Mouse (Mus musculus): Measurements from ENCODE around the gene Slit1. TPM values are rescaled to one million over a fixed set of nuclear protein-coding genes. Genes with fewer than 3 reads are reported as not detected.

Slit1 gene
- polyA plus RNA-seq, 1 experiment from 2014 or later: 3.2 TPM

DNA sequence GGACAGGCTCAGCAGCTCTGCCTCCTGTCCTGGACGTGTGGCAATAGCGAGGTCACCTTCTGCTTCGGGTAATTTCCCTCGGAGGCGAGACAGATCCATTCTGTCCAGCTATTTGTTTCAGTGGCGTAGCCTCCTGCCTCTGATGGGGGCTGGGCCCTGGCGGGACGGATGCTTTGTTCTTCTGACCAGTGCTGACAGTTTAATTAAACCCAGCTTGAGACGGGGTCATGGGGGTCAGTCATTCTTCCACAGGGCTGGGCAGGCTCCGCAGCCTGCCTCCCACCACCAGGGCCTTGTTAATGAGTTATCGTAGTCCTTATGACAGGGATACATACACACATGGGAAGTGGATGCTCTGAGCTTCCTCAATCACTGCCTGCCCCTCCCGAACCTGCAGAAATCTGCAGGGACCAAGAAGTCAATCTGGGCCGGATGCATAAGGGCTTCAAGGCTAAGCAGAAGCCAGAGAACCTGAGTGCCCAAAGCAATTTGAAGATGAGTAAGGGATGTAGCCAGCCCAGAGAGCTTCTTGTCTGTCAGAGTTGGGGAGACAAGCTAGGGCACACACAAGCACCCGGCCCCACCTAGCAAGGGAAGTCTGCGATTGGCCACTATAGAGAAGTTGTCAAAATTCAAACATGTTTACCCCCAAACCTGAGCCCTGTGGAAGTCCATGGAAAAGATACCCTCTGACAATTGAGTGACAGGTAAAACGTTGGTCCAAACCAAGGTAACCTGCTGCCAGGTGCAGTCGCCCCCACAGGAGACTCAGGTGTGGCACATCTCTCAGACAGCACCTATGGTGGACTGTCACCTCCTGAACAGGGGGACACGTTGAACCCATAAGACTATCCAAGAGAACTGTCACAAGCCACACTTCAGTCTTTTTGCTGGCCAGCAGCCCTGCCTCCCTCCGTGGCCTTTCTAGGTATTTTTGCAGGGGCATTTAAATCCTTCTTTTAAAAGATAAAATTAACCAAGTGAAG lies 26.9 kb downstream of the Slit1 start:
- H3K4me1 ChIP-seq (replicated peaks; ENCODE audit: insufficient read depth, low read length): peaks cover 4% of the 10 kb centered on the region; the same call in 1 of the 2 replicates
- no peaks in the 10 kb centered on the region for H3K9me3 ChIP-seq (replicated peaks; ENCODE audit: low read length)
- no peak overlapping the region for H3K4me2 ChIP-seq (ENCODE audit: low read length)
- H3K27ac ChIP-seq: no peak overlapping the region
- peak; percentile 86 for DNase-seq (ENCODE audit: low spot score)
- no peak overlapping the region for H3K9ac ChIP-seq (ENCODE audit: low read depth, low read length)
- TF ChIP-seq CTCF (IDR thresholded peaks at IDR 0.05; ENCODE audit: low read depth): peak; percentile 2; the same call in 1 of the 2 replicates
- H3K36me3 ChIP-seq (ENCODE audit: insufficient read depth, low read length): no peaks in the 10 kb centered on the region
- 22% methylated on average over 19 of the region's 19 CpGs for whole genome bisulfite sequencing
- H3K4me3 ChIP-seq (replicated peaks; ENCODE audit: low read depth, low read length): no peak overlapping the region
- H3K27me3 ChIP-seq (ENCODE audit: insufficient read depth, low read length): no peaks in the 10 kb centered on the region
- peak; percentile 85 for ATAC-seq (replicated peaks; ENCODE audit: low FRiP score, low read depth)

- no peak overlapping the region for H3K9ac ChIP-seq (ENCODE audit: low read depth, low read length)
Observed at GRCm38 (mm10) chr19:41714431-41714917, 29.0 kb downstream of the Slit1 start.

DNA sequence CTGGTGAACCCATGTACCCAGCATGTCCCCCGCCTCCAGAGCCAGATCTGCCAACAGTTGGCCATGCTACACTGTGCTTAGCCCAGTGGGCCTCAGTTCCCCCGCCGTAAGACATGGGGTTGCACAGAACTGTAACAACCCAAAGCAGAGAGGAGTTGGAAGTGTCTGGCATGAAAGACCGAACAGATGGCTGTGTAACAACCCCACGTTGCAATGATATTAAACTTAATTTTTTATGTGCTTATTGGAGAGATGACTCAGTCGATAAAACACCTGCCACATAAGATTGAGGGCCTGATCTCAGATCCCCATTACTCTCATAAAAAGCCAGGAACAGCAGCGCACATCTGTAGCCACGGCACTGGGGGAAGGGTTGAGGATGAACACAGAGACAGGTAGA lies 30.6 kb downstream of the Slit1 start:
- DNase-seq (ENCODE audit: low spot score) (no peak), ATAC-seq (replicated peaks; ENCODE audit: low FRiP score, low read depth) (no peak)
- peaks cover 4% of the 10 kb centered on the region; the same call in 1 of the 2 replicates for H3K4me1 ChIP-seq (replicated peaks; ENCODE audit: insufficient read depth, low read length)
- H3K4me2 ChIP-seq (ENCODE audit: low read length): no peak overlapping the region
- no peak for TF ChIP-seq CTCF (IDR thresholded peaks at IDR 0.05; ENCODE audit: low read depth)
- H3K9ac ChIP-seq (ENCODE audit: low read depth, low read length): no peak overlapping the region
- H3K27ac ChIP-seq: no peak overlapping the region
- no peak overlapping the region for H3K4me3 ChIP-seq (replicated peaks; ENCODE audit: low read depth, low read length)
- H3K27me3 ChIP-seq (ENCODE audit: insufficient read depth, low read length): no peaks in the 10 kb centered on the region
- 84% methylated on average over 8 of the region's 8 CpGs for WGBS
- no peaks in the 10 kb centered on the region for H3K9me3 ChIP-seq (replicated peaks; ENCODE audit: low read length)
- H3K36me3 ChIP-seq (ENCODE audit: insufficient read depth, low read length): no peaks in the 10 kb centered on the region

More at GRCm38 (mm10) chr19:41714431-41714917, 29.0 kb downstream of the Slit1 start:
- Histone ChIP-seq H3K27me3 (ENCODE audit: insufficient read depth, low read length) (no peaks in the 10 kb centered on the region), H3K36me3 (ENCODE audit: insufficient read depth, low read length) (no peaks in the 10 kb centered on the region), H3K27ac (no peak overlapping the region), H3K4me3 (replicated peaks; ENCODE audit: low read depth, low read length) (no peak overlapping the region), H3K4me1 (replicated peaks; ENCODE audit: insufficient read depth, low read length) (peaks cover 4% of the 10 kb centered on the region; the same call in 1 of the 2 replicates), H3K9me3 (replicated peaks; ENCODE audit: low read length) (no peaks in the 10 kb centered on the region), H3K4me2 (ENCODE audit: low read length) (no peak overlapping the region)
- TF ChIP-seq CTCF (IDR thresholded peaks at IDR 0.05; ENCODE audit: low read depth): no peak
- no peak for ATAC-seq (replicated peaks; ENCODE audit: low FRiP score, low read depth)
- 60% methylated on average over 9 of the region's 9 CpGs for WGBS
- DNase-seq (ENCODE audit: low spot score): no peak

GRCm38 (mm10) chr19:41711665-41712064 lies 31.8 kb downstream of the Slit1 start:
- no peak overlapping the region for H3K9ac ChIP-seq (ENCODE audit: low read depth, low read length)
- no peaks in the 10 kb centered on the region for H3K36me3 ChIP-seq (ENCODE audit: insufficient read depth, low read length)
- no peaks in the 10 kb centered on the region for H3K27me3 ChIP-seq (ENCODE audit: insufficient read depth, low read length)
- ATAC-seq (replicated peaks; ENCODE audit: low FRiP score, low read depth) (no peak), DNase-seq (ENCODE audit: low spot score) (no peak)
- 80% methylated on average over 9 of the region's 9 CpGs for WGBS
- H3K4me3 ChIP-seq (replicated peaks; ENCODE audit: low read depth, low read length): no peak overlapping the region
- no peak for TF ChIP-seq CTCF (IDR thresholded peaks at IDR 0.05; ENCODE audit: low read depth)
- H3K27ac ChIP-seq: no peak overlapping the region
- no peaks in the 10 kb centered on the region for H3K9me3 ChIP-seq (replicated peaks; ENCODE audit: low read length)
- H3K4me1 ChIP-seq (replicated peaks; ENCODE audit: insufficient read depth, low read length): peaks cover 4% of the 10 kb centered on the region; the same call in 1 of the 2 replicates
- no peak overlapping the region for H3K4me2 ChIP-seq (ENCODE audit: low read length)

DNA sequence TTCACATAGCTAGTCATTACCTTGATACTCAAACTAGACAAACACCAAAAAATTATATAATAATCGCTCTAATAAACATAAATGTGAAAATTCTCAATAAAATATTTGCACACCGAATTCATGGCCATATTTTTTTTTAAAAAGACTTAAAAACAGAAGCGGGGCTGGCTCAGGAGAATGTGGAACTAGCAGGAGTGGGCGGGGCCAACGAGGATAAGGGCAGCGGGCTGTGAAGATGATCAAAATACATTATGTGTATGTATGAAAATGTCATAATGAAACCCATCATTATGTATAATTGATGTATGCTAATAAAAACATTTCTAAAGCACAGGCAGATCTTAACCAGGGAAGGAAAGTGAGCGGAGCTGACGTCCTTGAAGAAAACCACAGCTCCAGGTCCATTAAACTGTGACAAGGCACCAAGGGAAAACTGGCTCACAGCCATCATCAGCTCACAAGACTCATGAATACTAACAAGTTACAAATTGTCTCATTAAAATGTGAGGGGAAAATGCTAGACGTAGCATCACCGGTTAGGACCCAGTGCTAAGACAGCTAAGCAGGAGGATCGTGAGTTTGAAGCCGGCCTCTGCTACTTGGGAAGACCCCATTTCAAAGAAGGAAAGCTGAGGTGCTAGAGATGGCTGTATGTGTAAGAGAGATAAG lies 33.8 kb downstream of the Slit1 start:
- no peak overlapping the region for H3K4me3 ChIP-seq (replicated peaks; ENCODE audit: low read depth, low read length)
- no peak for ATAC-seq (replicated peaks; ENCODE audit: low FRiP score, low read depth)
- H3K4me2 ChIP-seq (ENCODE audit: low read length): no peak overlapping the region
- no peaks in the 10 kb centered on the region for H3K9me3 ChIP-seq (replicated peaks; ENCODE audit: low read length)
- DNase-seq (ENCODE audit: low spot score): peak; percentile 26
- H3K27me3 ChIP-seq (ENCODE audit: insufficient read depth, low read length): no peaks in the 10 kb centered on the region
- no peaks in the 10 kb centered on the region for H3K4me1 ChIP-seq (replicated peaks; ENCODE audit: insufficient read depth, low read length)
- no peak overlapping the region for H3K9ac ChIP-seq (ENCODE audit: low read depth, low read length)
- WGBS: 79% methylated on average over 12 of the region's 12 CpGs
- no peak for TF ChIP-seq CTCF (IDR thresholded peaks at IDR 0.05; ENCODE audit: low read depth)
- no peak overlapping the region for H3K27ac ChIP-seq
- H3K36me3 ChIP-seq (ENCODE audit: insufficient read depth, low read length): no peaks in the 10 kb centered on the region

- TF ChIP-seq CTCF (IDR thresholded peaks at IDR 0.05; ENCODE audit: low read depth): no peak
- 36% methylated on average over 12 of the region's 12 CpGs for WGBS
- no peak for DNase-seq (ENCODE audit: low spot score)
- H3K9ac ChIP-seq (ENCODE audit: low read depth, low read length): no peak overlapping the region
- no peaks in the 10 kb centered on the region for H3K9me3 ChIP-seq (replicated peaks; ENCODE audit: low read length)
- H3K4me1 ChIP-seq (replicated peaks; ENCODE audit: insufficient read depth, low read length): no peaks in the 10 kb centered on the region
- H3K27me3 ChIP-seq (ENCODE audit: insufficient read depth, low read length): no peaks in the 10 kb centered on the region
- H3K36me3 ChIP-seq (ENCODE audit: insufficient read depth, low read length): no peaks in the 10 kb centered on the region
- ATAC-seq (replicated peaks; ENCODE audit: low FRiP score, low read depth): no peak
- H3K4me3 ChIP-seq (replicated peaks; ENCODE audit: low read depth, low read length): no peak overlapping the region
- H3K27ac ChIP-seq: no peak overlapping the region
- no peak overlapping the region for H3K4me2 ChIP-seq (ENCODE audit: low read length)
Observed at GRCm38 (mm10) chr19:41707850-41708249, 35.6 kb downstream of the Slit1 start.
